Comparison of ENCODE assay signal across 8 mouse cellular contexts in genomic region chr1:64018466-64019077, GRCm38 (mm10).
DNase-seq lines count a peak whose midpoint lies in the region; TF ChIP-seq lines count a peak whose summit lies in the region.

No protein-coding gene starts in this region.

- no peak overlapping the region for H3K4me3 ChIP-seq in kidney, adult 2 months (ENCODE audit: insufficient read depth, low read depth, low read length)

- WGBS in kidney, adult 2 months = 36% methylated on average over 16 of the region's 16 CpGs

- DNase-seq in adrenal gland, adult 8-10 months = peak; percentile 19
- DNase-seq in adrenal gland, postnatal 4 days (ENCODE audit: low spot score in 2 of 2) = no peak
- peak; percentile 75 for DNase-seq in heart, adult 8-10 months (ENCODE audit: low spot score)
- DNase-seq in kidney, adult 2 months = peak; percentile 77
- DNase-seq in lung, postnatal 14 days = peak; percentile 42
- DNase-seq in cerebellum, adult 11-12 months = no peak
- no peak for DNase-seq in cerebellum, adult 9-10 months
- DNase-seq in thymus, postnatal 4 days = no peak

- H3K27me3 ChIP-seq in kidney, adult 2 months (replicated peaks; ENCODE audit: control insufficient read depth, insufficient read depth, low read length) = no peaks in the 10 kb centered on the region

- TF ChIP-seq CTCF in kidney, adult 2 months (conservative IDR thresholded peaks at IDR 0.05; ENCODE audit: insufficient read depth, insufficient read length, low read depth, low read length) = no peak

- peak overlapping the region; percentile 93 for H3K27ac ChIP-seq in kidney, adult 2 months (ENCODE audit: insufficient read depth, low read depth, low read length)

- no peaks in the 10 kb centered on the region for H3K36me3 ChIP-seq in kidney, adult 2 months (ENCODE audit: control insufficient read depth, insufficient read depth, low read length)

- no peak for TF ChIP-seq POLR2A in kidney, adult 2 months (IDR thresholded peaks at IDR 0.05; ENCODE audit: low read depth, low read length)

- H3K4me1 ChIP-seq in kidney, adult 2 months (ENCODE audit: control insufficient read depth, insufficient read depth, low read length) = 0 out of 2 replicates have a peak, but pooled peaks cover 8% of the 10 kb centered on the region

Comparison
In these comparisons a context has a peak if more than half of its experiments do, and no peak if none do; other contexts are left out.
1. DNase-seq: peak in adrenal gland, adult 8-10 months (single experiment), heart, adult 8-10 months (single experiment), kidney, adult 2 months (single experiment) and lung, postnatal 14 days (single experiment); none in adrenal gland, postnatal 4 days (0 of 2), cerebellum, adult 11-12 months (single experiment), cerebellum, adult 9-10 months (single experiment) and thymus, postnatal 4 days (single experiment).